Mouse (Mus musculus) liver (tissue): Measurements from ENCODE around the gene Trim54.

Source experiments
- DNase-seq: peaks from one replicate; pipeline ENCODE4 v3.0.0-alpha.2; 2020; ENCODE audit warnings: mixed read lengths

The Trim54 gene

DNA sequence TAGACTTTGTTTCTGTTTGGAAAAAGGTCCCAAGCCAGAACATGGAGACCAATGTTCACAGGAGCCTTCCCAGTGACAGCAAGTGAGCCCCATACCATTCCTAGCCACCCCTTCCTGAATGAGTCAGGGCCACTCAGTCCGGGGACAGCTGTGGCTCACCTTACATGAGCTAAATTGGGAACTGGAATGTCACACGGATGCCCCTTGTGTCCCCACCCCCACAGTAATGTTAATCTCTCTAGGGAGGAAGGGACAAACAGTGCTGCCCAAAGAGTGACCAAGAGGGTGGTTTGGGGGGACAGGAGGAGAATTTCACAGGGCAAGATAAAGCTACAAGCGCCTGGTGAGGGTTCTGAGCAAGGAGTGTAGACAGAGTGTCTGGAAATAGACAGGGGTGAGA, at the start of gene Trim54:
Gene Trim54 (plus strand): TSS at position 359 of the 400 bp plus-strand sequence.
- DNase-seq = no peak

DNA sequence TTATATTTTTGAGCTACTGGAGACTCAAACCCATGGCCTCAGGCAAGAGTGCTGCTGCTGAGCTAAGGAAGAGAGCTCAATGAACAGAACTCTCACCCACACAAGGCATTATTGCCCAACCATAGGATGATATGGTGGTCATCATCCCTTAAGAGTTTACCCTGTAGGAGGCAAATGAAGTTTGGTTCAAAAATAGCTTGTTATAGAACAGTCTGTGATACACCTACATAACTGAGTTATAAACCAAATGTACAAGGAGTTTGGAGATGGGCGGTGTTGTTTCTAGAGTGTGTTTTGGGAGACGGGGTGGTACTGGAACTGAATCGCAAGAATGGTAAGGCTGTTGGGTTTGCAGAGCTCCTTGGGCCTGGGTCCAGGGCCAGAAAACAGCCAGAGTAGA, 46.7 kb upstream of the Trim54 start:
- DNase-seq = no peak

DNA sequence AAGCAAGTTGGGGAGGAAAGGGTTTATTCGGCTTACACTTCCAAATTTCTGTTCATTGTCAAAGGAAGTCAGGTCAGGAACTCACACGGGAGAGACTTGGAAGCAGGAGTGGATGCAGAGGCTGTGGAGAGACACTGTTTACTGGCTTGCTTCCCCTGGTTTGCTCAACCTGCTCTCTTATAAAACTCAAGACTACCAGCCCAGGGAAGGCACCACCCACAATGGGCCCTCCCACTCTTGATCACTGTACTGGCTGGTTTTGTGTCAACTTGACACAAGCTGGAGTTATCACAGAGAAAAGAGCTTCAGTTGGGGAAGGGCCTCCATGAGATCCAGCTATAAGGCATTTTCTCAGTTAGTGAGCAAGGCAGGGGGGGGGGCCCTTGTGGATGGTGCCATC, 45.5 kb upstream of the Trim54 start:
- DNase-seq = no peak

DNA sequence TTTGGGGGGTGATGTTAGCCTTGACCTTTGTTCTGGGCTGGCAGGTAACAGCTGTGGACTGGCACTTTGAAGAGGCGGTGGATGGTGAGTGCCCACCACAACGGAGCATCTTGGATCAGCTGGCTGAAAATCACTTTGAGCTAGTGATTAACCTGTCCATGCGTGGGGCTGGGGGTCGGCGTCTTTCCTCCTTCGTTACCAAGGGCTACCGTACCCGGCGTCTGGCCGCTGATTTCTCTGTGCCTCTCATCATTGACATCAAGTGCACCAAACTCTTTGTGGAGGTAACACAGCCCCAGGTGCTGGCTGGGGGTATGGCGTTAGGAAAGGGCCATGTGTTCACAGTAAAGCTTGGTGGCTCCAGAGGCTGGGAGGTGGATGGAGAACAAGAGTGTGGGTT, 44.7 kb upstream of the Trim54 start:
- DNase-seq = no peak

DNA sequence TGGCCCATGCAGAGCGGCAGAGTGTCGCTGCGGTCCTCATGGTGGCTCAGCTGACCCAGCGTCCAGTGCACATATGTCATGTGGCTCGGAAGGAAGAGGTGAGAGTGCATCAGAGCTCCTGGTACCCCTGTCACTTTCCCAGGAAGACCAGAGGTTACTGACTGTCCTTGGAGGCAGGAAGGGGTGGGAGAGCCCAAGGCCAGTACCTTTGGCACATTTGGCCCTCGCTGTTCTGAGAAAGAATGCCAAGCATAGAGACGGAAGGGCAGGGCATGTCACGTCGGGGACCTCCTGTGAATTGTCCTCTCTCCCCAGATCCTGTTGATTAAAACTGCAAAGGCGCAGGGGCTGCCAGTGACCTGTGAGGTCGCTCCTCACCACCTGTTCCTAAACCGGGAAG, 43.3 kb upstream of the Trim54 start:
- DNase-seq = no peak

DNA sequence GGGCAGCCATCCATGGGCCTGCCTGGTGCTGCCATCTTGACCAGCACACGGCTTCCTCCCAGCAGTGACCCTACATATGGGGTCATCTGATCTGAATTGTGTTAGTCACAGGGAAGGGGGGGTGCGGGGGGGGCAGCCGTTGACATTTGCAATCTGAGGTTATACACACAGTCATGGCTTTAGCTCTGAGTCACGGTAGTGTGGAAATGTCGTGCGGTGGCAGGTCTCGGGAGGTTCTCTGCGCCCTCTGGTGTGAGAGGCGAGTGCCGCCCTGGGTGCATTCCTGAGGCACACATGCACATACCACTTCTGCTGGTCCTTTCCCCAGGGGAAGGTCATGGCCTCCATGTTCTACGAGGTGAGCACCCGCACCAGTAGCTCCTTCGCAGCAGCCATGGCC, 40.2 kb upstream of the Trim54 start:
- no peak for DNase-seq

DNA sequence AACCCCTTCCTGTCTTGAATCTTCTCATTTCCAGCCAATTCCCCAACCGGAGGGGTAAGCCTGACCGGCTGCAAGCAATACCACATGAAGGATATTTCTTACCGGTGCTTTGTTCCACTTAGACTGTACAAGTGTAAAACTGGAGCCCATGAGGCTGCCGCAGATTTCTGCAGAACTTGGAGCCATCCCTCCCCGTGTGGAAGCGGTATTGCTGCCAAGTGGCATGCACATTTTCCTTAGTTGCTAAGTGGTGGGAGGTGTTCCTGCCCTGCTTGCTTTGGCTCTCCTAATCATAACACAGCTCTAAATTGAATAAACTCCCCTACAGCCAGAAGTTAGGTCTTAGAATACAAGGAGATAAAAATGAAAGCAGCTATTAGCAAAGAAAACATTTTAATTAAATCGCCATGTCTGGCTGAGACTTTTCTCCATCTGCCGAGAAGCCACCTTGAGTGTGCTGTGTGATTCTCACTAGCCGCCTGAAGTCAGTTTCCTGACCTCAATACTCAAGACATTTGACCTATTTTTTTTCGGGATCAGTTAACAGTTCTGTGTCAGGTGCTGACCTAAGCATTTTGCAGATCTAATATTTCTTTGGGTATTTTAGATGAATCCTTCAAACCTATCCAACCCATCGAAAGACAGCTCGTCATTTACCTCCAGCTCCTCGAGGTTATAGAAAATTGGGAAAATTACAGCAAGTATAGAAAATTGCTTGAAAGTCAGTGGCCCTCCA, 36.3 kb upstream of the Trim54 start:
- DNase-seq = no peak

DNA sequence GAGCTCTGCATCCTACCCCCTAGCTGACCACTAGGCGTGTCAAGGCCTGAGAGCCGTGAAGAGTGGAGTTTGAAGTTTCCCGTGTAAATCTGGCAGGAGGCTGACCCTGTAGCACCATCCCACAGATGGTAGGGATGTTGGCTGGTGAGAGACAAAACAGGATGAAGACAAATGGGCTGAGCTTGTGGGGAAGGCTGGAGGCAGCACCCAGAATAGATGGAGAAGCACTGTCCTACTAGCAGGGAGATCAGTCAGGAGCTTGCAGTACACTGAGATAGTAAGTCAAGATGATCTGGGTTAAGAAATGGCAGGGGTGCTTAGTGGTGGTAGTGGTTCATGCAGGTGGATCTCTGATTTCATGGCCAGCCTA, 35.7 kb upstream of the Trim54 start:
- no peak for DNase-seq

DNA sequence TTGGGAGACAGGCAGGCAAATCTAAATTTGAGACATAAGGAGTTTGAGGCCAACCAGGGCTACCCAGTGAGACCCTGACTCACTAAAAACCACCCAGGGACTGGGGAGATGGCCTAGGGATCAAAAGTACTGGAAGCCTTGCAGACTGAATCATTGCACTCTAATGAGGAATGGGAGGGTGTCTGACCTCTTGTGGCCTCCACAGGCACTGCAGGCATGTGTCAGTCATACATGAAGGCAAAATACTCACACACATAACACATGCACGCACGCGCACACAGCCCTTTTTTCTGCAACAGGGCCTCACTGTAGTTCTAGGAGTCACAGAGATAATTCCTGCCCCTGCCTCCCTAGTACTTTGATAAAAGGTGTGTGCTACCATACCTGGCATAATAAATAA, 35.1 kb upstream of the Trim54 start:
- DNase-seq = peak; percentile 56

DNA sequence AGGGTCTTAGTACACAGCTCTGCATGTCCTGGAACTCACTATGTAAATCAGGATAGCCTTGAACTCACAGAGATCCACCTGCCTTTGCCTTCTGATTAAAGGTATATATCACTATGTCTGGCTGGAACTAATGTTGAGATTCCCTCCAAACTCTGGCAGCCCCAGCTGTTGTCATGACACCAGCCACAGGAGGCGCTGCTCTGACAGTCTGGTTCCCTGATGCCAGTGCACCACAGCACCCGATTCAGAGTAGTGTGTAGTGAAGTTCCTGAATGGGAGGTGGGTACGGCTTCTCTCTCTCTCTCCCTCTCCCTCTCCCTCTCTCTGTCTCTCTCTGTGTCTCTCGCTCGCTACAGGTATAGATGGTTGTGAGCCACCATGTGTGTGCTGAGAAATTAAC, 34.2 kb upstream of the Trim54 start:
- DNase-seq = peak; percentile 62

DNA sequence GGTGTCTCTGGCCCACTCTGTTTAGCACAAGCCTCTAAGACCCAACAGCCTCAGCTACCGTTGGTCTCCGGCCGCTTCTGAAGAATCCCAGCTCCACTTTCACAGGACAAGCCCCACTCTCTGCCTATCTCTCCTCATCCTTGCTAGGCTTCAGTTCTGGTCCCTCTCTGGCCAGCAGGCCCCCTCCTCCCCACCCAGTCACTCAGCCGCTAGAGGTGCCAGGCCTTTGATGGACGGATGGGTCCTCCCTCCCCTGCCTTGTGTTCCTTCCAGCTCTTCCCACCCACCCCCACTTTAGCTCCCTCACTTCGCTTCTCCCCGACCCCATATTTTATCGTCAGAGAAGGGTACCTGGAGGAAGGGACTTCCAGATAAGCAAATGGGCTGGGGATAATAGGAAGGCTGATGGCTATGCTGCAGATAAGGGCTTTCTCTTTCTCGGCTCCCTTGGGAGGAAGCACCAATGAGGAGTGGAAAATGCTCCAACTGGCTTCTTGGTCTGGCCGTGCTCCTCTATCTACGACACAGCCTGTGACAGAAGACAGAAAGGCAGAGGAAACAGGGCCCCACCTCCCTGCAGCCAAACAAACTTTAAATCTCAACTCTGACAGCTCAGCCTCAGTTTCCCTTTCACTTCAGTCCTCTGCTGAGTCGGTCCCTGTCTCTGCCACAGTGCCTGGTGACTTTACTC, 33.4 kb upstream of the Trim54 start:
- no peak for DNase-seq

DNA sequence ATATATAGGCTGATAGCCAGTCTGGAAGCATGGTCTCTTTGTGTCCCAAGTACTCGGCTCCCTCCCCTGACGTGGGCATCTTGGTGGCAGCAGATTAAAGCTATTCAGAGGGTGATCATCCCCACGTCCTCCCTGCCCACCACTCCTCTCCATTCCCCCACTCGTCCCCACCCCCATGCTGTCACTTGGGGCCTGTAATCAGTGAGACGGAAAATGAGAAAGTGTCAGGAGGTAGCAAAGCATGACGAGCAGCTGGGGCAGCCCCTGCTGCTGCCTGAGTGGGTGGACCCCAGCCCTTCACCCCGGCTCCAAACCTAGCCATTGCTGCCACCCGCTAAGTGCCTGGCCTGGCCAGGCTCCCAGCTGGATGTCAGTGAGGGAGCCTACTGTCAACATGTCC, 32.6 kb upstream of the Trim54 start:
- DNase-seq = no peak

DNA sequence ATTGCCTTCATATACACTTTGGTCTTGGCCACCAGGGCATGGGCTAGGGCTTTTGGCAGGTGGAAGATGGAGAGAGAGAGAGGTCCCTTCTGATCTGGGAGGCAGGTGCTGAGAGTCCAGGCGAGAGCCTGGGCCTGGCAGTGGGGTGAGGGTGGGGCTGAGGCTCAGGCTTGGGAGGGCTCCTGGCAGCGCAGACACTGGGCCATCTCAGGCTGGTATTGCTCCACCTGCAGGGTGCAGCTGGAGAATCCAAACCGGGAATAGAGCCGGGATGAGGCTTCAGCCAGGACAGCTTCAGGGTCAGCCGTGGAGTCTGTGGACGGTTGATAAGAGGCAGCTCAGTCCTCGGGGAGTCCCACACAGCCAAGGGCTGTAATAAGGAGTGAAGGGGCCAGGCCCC, 29.9 kb upstream of the Trim54 start:
- DNase-seq = no peak

DNA sequence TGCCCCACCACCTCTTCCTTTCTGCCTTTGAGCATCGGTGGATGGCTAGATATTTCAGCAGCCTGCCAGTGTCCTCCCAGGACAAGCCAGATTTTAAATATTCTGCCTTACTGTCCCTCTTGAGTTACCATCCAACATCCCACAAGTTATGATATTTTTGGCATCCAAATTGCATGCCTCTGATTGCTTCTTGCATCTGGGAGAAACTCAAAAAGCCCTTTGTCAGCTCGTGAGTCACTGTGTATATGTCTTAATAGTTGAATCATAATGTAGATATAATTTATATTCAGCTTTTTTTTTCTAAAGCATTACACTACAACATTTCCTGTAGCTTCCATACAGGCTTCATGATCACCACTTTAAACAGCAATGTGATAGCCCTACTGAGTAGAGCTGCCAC, 29.4 kb upstream of the Trim54 start:
- no peak for DNase-seq

DNA sequence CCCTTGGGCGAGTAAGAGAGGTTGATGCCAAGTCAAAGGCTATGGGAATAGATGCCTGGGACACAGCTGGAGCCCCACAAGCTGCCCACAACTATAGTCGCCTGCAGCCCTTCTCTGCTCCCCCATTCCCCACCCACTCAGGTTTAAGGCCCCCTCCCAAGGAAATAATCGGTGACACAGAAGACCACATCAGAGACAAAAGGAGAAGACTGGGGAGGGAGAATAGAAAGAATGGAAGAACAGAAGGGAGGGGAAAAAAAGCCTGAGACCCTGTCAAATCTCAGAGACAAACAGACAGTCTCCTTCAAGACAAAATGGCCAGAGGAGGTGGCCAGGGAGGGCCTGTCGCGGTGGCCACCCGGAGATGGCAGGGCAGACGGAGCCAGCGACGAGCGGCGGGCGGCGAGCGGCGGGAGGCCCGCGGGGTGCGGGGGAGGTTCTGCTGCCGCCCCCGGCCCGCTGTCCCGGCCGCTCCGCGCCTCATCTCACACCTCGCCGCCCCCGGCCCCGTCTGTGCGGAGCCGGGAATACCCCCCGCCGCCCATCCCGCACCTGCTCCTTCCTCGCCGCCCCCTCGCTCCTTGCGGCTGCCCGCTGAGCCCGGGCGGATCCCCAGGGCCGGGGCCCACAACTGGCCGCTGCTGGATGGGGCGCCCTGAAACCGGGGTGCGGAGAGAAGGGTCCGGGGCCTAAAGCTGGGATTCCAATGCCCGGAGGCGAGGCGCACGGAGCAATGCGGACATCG, 24.1 kb upstream of the Trim54 start:
- no peak for DNase-seq

DNA sequence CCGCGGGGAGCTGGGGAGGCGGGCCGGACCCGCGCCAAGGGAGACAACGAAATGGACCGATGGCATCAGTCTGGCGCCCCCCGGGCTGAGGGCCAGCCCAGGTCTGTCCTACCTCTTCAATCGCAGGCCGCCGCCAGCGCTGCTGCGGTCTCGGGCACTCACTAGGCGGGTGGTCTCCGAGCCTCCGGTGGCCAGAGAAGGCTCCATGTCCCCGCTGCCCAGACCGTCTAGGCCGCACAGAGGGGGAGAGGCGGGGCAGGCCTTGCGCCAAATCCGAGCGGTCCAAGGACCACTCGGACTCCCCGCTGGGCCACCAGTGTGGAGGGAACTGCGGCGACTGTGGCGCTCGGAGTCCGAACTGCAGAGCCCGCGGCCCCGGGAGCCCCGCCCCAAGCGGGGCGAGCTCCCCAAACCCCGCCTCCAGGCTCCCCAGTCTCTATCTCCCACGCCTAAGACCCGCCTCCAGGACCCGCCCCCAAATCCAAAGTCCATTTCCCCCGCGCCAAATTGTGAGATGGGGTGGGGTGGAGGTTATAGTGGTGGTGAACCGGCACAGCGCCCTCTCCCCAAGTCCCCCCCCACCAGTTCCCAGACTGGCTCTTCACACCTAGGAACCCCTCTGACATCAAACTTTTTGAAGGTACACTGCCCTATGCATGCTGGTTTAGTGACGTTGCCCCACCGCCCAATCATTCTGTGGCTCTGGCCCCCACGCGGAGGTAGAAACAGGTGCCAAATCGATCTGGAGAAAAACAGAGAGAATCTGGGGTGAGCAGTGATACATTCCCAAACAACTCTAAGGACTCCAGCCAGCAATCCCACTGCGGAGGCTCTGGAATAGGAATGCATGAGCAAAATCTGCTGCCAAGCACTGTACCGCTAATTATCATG, 23.1 kb upstream of the Trim54 start:
- peak; percentile 62 for DNase-seq

DNA sequence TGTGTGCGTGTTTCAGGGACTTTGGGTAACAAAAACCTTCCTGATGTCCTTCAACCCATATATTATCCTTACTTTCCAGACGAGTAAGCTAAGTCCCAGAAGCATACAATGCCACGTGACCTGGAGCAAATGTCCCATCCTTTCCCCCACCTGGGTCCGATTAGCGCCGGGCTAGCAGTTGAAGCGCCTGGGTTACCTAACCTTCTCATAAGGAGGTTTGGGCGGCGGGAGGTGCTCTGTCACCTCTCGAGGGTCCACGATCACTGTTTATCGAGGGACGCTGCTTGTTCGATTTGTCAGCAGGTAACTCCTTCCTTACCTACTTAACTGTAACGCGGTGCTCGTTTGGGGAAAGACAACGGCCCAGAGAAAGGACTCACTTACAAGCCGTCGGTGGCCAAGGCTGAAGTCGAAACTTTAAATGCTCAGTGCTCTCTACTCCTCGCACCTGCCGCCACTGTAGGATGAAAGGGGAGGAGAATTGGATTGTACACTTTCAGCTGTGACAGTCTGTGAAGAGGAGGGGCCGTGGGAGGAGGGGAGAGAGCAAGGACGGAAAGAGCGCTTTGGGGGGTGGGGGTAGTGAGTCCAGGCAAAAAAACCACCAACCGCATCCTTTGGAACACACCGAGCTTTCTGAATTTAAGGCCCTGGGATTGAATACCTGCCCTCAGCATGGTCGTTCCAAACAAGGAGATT, 22.3 kb upstream of the Trim54 start:
- DNase-seq = no peak

DNA sequence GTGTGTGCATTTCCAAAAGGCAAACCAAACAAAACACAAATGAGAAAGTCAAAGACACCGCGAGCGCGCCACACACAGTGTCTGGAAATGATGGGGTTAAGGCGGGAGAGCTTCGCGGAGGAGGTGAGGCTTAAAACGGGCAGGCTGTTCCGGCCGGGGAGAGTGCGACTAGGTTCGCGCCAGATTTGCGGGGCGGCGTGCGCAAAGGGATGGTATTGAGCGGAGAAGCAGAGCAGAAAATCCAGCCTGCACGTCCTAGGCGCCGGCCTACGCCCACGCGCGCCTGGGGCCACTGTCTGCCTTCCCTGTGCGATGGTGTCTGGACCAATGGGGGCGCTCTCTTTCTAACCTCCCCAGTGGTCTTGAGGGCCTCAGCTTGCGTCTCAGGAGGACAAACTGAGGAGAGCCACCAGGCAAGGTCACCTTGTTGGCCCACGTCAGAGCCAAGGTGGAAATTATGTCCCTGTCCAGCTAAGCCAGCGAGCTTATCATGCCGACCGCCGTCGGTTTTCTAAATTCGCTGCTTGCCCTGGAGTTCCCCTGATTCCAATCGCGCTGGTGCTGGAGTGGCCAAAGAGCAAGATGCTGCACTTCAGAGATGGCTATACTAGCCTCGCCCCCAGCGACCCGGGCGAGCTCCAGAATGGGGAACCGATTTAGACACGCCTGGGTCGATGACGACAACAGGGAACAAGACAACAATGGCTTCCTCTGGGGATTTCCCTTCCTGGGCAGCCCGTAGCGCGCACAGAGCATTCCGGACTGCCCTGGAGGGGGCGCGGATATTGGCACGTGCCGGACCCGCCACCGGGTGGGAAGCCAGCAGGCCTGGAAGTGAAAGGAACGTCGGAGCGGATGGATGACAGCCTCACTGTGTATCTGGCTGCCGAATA, 21.5 kb upstream of the Trim54 start:
- peak; percentile 24 for DNase-seq

DNA sequence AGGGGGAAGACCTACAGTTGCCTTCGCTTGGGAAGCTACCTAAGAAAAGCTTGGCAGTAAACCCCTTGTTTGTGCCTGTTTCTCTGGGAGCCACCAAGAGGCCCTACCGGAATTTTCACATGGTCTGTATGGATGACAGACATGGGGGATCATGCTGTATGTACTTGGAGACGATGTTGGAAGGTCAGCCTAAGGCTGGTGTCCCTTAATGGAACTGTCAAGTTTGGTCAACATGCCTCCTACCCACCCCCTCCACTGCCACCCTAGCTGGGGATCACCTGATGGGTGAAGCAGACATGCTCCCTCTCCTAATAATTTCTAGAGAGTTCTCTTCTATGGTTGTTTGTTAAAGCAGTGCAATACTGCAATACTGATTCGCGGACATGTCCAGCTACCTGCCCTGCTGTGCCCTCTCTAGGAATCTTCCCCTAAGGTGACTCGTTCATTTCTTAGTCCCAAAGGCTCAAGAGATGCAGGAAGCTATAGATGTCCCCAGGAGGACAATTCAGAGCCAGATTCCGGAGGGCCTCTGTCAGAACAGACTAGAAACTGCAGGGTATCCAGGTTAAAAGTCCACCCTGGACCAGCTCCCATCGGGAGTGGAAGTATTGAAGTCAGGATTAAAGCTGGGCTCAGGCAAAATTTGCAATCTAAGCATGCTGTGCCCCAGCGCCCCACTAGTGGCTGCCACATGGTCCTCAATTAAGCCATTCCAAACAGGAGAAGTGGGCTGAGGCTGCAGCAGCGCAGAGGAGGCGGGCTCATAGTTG, 20.6 kb upstream of the Trim54 start:
- no peak for DNase-seq

DNA sequence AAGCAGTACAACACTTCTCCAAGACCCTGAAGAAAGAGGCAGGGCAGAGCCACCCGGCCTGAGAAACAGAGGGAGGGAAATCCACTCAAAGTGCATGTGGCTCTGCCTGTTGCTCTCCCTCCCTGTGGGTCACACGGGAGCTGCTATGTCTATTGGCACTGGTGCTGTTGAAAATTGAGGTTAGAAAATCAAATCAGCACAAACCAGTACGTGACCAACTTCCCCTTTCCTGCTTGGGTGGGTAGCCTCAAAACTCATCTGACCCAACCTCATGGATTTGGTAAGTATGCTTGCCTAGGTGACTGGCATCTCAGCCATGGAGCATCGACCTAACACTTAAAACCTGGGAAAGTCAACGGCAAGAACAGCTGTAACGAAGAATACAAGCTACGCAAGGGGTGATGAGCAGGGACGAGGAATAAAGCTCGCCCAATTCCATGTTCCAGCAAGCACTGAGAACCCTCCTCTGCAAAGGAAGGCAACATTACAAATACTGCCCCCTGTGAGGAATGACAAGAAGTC, 10.6 kb upstream of the Trim54 start, which contains the start of gene Dnajc5g:
Gene Dnajc5g (plus strand): TSS at position 472 of the 522 bp plus-strand sequence.
- DNase-seq = no peak
